Mouse (Mus musculus): Measurements from ENCODE around the gene Pabpn1.

The Pabpn1 gene

GRCm38 (mm10) chr14:54885309-54885708 is 7.0 kb upstream of the Pabpn1 start:
- DNase-seq (ENCODE audit: extremely low spot score, low read depth, low spot score), result no peak

- DNase-seq (ENCODE audit: extremely low spot score, low read depth, low spot score), result peak; percentile 99
These were observed 1.4 kb downstream of the Pabpn1 start for GRCm38 (mm10) chr14:54893651-54894181.

GRCm38 (mm10) chr14:54894296-54895151 is 2.2 kb downstream of the Pabpn1 start:
- no peak for DNase-seq (ENCODE audit: extremely low spot score, low read depth, low spot score)

- no peak for DNase-seq (ENCODE audit: extremely low spot score, low read depth, low spot score)
These were observed 5.1 kb downstream of the Pabpn1 start for GRCm38 (mm10) chr14:54897445-54897844.

- no peak for DNase-seq (ENCODE audit: extremely low spot score, low read depth, low spot score)
These were observed 8.1 kb downstream of the Pabpn1 start for GRCm38 (mm10) chr14:54900383-54900782.

GRCm38 (mm10) chr14:54903641-54904040 is 11.3 kb downstream of the Pabpn1 start:
- no peak for DNase-seq (ENCODE audit: extremely low spot score, low read depth, low spot score)

GRCm38 (mm10) chr14:54908682-54909081 is 16.4 kb downstream of the Pabpn1 start:
- DNase-seq (ENCODE audit: extremely low spot score, low read depth, low spot score), result no peak

GRCm38 (mm10) chr14:54912109-54912850 is 20.0 kb downstream of the Pabpn1 start:
- no peak for DNase-seq (ENCODE audit: extremely low spot score, low read depth, low spot score)

GRCm38 (mm10) chr14:54912886-54913285 is 20.6 kb downstream of the Pabpn1 start, which contains the start of gene Slc22a17:
Gene Slc22a17 (minus strand): TSS chr14:54913132.
- DNase-seq (ENCODE audit: extremely low spot score, low read depth, low spot score), result no peak

- no peak for DNase-seq (ENCODE audit: extremely low spot score, low read depth, low spot score)
These were observed 21.0 kb downstream of the Pabpn1 start for GRCm38 (mm10) chr14:54913343-54913742.

GRCm38 (mm10) chr14:54920076-54920685 is 27.9 kb downstream of the Pabpn1 start:
- DNase-seq (ENCODE audit: extremely low spot score, low read depth, low spot score), result no peak

- no peak for DNase-seq (ENCODE audit: extremely low spot score, low read depth, low spot score)
These were observed 32.5 kb downstream of the Pabpn1 start for GRCm38 (mm10) chr14:54924641-54925348.

GRCm38 (mm10) chr14:54925349-54926342 is 33.3 kb downstream of the Pabpn1 start, which contains the start of gene Efs:
Gene Efs (minus strand): TSS chr14:54926126.
- no peak for DNase-seq (ENCODE audit: extremely low spot score, low read depth, low spot score)

GRCm38 (mm10) chr14:54926401-54927158 is 34.3 kb downstream of the Pabpn1 start:
- no peak for DNase-seq (ENCODE audit: extremely low spot score, low read depth, low spot score)

- no peak for DNase-seq (ENCODE audit: extremely low spot score, low read depth, low spot score)
These were observed 35.0 kb downstream of the Pabpn1 start for GRCm38 (mm10) chr14:54927296-54927695.

- no peak for DNase-seq (ENCODE audit: extremely low spot score, low read depth, low spot score)
These were observed 37.5 kb downstream of the Pabpn1 start for GRCm38 (mm10) chr14:54929801-54930200.

- DNase-seq (ENCODE audit: extremely low spot score, low read depth, low spot score), result no peak
These were observed 38.1 kb downstream of the Pabpn1 start for GRCm38 (mm10) chr14:54930431-54930830.

- no peak for DNase-seq (ENCODE audit: extremely low spot score, low read depth, low spot score)
These were observed 40.4 kb downstream of the Pabpn1 start, which contains the start of gene Il25 for GRCm38 (mm10) chr14:54932645-54933150. Gene Il25 (plus strand): TSS chr14:54932695.
